ENCODE assay signal across 27 mouse cellular contexts in the genomic region with DNA sequence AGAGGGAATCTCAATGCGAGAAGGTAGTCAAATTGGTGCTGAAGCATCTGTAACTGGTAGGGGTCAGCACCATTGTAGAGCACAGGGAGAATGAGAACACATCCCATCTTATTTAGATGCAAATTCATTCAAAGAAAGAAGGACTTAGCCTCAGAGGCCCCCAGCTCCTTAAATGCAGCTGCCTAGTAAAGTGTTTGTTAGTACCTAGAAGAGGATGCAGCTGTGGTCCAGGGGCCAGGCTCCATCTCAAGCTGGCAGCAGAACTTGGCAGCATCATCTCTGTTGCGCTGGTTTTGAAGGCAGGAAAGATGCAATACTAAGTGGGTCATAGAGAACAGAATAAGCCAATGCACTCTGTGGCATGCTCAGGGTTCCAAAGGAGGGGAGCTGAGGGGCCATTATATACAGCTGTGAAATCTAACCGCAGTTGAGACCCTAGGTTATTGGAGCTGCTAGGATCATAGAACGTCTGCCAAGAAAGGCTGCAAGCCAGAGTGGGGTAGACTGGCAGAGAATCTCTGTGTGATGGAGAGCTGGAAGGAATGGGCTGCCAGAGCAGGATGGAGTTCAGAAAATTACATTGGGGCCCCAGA.
A peak's percentile ranks its signal among the peaks of the same experiment; 100 is the strongest.
DNase-seq lines count a peak whose midpoint lies in the region; ATAC-seq lines count a peak whose summit lies in the region.
"Had no signal": no experiment of that assay in that cellular context is flagged by ENCODE, and none has a peak within 500 bp of the region (broad histone marks: within the 10 kb centered on the region; RNA-seq: fewer than 3 reads in every experiment).

No protein-coding gene starts in this region.

- H3K9me3 ChIP-seq in embryonic facial prominence, embryonic 14.5 days (ENCODE audit: control insufficient read depth, low read length), result no peaks in the 10 kb centered on the region
- no peaks in the 10 kb centered on the region for H3K9me3 ChIP-seq in embryonic facial prominence, embryonic 10.5 days
- H3K9me3 ChIP-seq in midbrain, embryonic 12.5 days, result no peaks in the 10 kb centered on the region
- H3K9me3 ChIP-seq in midbrain, embryonic 11.5 days (ENCODE audit: control insufficient read depth, low read length), result no peaks in the 10 kb centered on the region
- H3K9me3 ChIP-seq in forebrain, embryonic 16.5 days (ENCODE audit: control insufficient read depth, low read length), result no peaks in the 10 kb centered on the region
- H3K9me3 ChIP-seq in kidney, embryonic 14.5 days (ENCODE audit: control insufficient read depth, low read length), result no peaks in the 10 kb centered on the region
- H3K9me3 ChIP-seq: heart, embryonic 15.5 days; limb, embryonic 12.5 days; neural tube, embryonic 13.5 days had no signal

- no peaks in the 10 kb centered on the region for H3K36me3 ChIP-seq in embryonic facial prominence, embryonic 14.5 days (ENCODE audit: control insufficient read depth, insufficient read depth, low read length)
- no peaks in the 10 kb centered on the region for H3K36me3 ChIP-seq in embryonic facial prominence, embryonic 10.5 days (replicated peaks)
- no peaks in the 10 kb centered on the region for H3K36me3 ChIP-seq in midbrain, embryonic 12.5 days
- no peaks in the 10 kb centered on the region for H3K36me3 ChIP-seq in midbrain, embryonic 11.5 days (ENCODE audit: control insufficient read depth, insufficient read depth, low read length)
- no peaks in the 10 kb centered on the region for H3K36me3 ChIP-seq in forebrain, embryonic 16.5 days (ENCODE audit: control insufficient read depth, insufficient read depth)
- no peaks in the 10 kb centered on the region for H3K36me3 ChIP-seq in kidney, embryonic 14.5 days (ENCODE audit: control insufficient read depth, insufficient read depth, low read length)
- H3K36me3 ChIP-seq: G1E; heart, embryonic 15.5 days; limb, embryonic 12.5 days; neural tube, embryonic 13.5 days had no signal

- H3K27me3 ChIP-seq in embryonic facial prominence, embryonic 14.5 days (replicated peaks; ENCODE audit: control insufficient read depth, insufficient read depth, low read length), result no peaks in the 10 kb centered on the region
- H3K27me3 ChIP-seq in embryonic facial prominence, embryonic 10.5 days (replicated peaks; ENCODE audit: low read depth, poor library complexity, severe bottlenecking), result no peaks in the 10 kb centered on the region
- H3K27me3 ChIP-seq in midbrain, embryonic 12.5 days, result no peaks in the 10 kb centered on the region
- H3K27me3 ChIP-seq in midbrain, embryonic 11.5 days (ENCODE audit: control insufficient read depth, insufficient read depth, low read length), result no peaks in the 10 kb centered on the region
- H3K27me3 ChIP-seq in forebrain, embryonic 16.5 days (replicated peaks; ENCODE audit: control insufficient read depth, insufficient read depth, low read length), result no peaks in the 10 kb centered on the region
- H3K27me3 ChIP-seq in kidney, embryonic 14.5 days (ENCODE audit: control insufficient read depth, insufficient read depth, low read length), result no peaks in the 10 kb centered on the region
- H3K27me3 ChIP-seq: heart, embryonic 15.5 days; limb, embryonic 12.5 days; neural tube, embryonic 13.5 days; Patski had no signal

- H3K4me2 ChIP-seq in embryonic facial prominence, embryonic 14.5 days (ENCODE audit: low read depth, low read length), result no peak overlapping the region
- no peak overlapping the region for H3K4me2 ChIP-seq in midbrain, embryonic 12.5 days (replicated peaks)
- no peak overlapping the region for H3K4me2 ChIP-seq in midbrain, embryonic 11.5 days
- H3K4me2 ChIP-seq in forebrain, embryonic 16.5 days (ENCODE audit: low read length), result no peak overlapping the region
- H3K4me2 ChIP-seq in kidney, embryonic 14.5 days (replicated peaks; ENCODE audit: low read depth, low read length), result no peak overlapping the region
- H3K4me2 ChIP-seq: heart, embryonic 15.5 days; limb, embryonic 12.5 days; liver, embryonic 11.5 days; neural tube, embryonic 13.5 days had no signal

- H3K27ac ChIP-seq in embryonic facial prominence, embryonic 14.5 days (replicated peaks; ENCODE audit: low read depth, low read length), result no peak overlapping the region
- no peak overlapping the region for H3K27ac ChIP-seq in embryonic facial prominence, embryonic 10.5 days (replicated peaks)
- H3K27ac ChIP-seq in midbrain, embryonic 12.5 days (replicated peaks), result no peak overlapping the region
- no peak overlapping the region for H3K27ac ChIP-seq in midbrain, embryonic 11.5 days (ENCODE audit: low read depth, low read length)
- H3K27ac ChIP-seq in forebrain, embryonic 16.5 days (ENCODE audit: low read length), result no peak overlapping the region
- no peak overlapping the region for H3K27ac ChIP-seq in kidney, embryonic 14.5 days (ENCODE audit: low read depth, low read length)
- H3K27ac ChIP-seq: gastrocnemius, adult 2 months; heart, embryonic 15.5 days; limb, embryonic 12.5 days; macrophage; neural tube, embryonic 13.5 days had no signal

- 69% methylated on average over 4 of the region's 4 CpGs for WGBS in embryonic facial prominence, embryonic 14.5 days
- WGBS in embryonic facial prominence, embryonic 10.5 days, result 64% methylated on average over 4 of the region's 4 CpGs
- 55% methylated on average over 4 of the region's 4 CpGs for WGBS in midbrain, embryonic 12.5 days
- WGBS in midbrain, embryonic 11.5 days, result 61% methylated on average over 4 of the region's 4 CpGs
- WGBS in forebrain, embryonic 16.5 days, result 35% methylated on average over 4 of the region's 4 CpGs
- WGBS in kidney, embryonic 14.5 days, result 69% methylated on average over 4 of the region's 4 CpGs

- no peak overlapping the region for H3K9ac ChIP-seq in embryonic facial prominence, embryonic 14.5 days (ENCODE audit: low read depth, low read length)
- H3K9ac ChIP-seq in midbrain, embryonic 12.5 days (replicated peaks), result no peak overlapping the region
- H3K9ac ChIP-seq in midbrain, embryonic 11.5 days (ENCODE audit: low read length), result no peak overlapping the region
- no peak overlapping the region for H3K9ac ChIP-seq in forebrain, embryonic 16.5 days (replicated peaks; ENCODE audit: low read depth, low read length)
- no peak overlapping the region for H3K9ac ChIP-seq in kidney, embryonic 14.5 days (ENCODE audit: low read depth, low read length)
- H3K9ac ChIP-seq: heart, embryonic 15.5 days; limb, embryonic 12.5 days; liver, postnatal 0 days; neural tube, embryonic 13.5 days had no signal

- H3K4me1 ChIP-seq in embryonic facial prominence, embryonic 14.5 days (ENCODE audit: control insufficient read depth, insufficient read depth, low read length), result no peaks in the 10 kb centered on the region
- H3K4me1 ChIP-seq in embryonic facial prominence, embryonic 10.5 days, result 0 out of 2 replicates have a peak, but pooled peaks cover 3% of the 10 kb centered on the region
- peaks cover 9% of the 10 kb centered on the region for H3K4me1 ChIP-seq in midbrain, embryonic 12.5 days
- peaks cover 4% of the 10 kb centered on the region; the same call in 1 of the 2 replicates for H3K4me1 ChIP-seq in midbrain, embryonic 11.5 days (ENCODE audit: control insufficient read depth, insufficient read depth, low read length)
- H3K4me1 ChIP-seq in forebrain, embryonic 16.5 days (replicated peaks; ENCODE audit: control insufficient read depth, insufficient read depth, low read length), result no peaks in the 10 kb centered on the region
- no peaks in the 10 kb centered on the region for H3K4me1 ChIP-seq in kidney, embryonic 14.5 days (ENCODE audit: control insufficient read depth, insufficient read depth, low read length)
- H3K4me1 ChIP-seq: heart, embryonic 15.5 days; limb, embryonic 12.5 days had no signal

- H3K4me3 ChIP-seq in embryonic facial prominence, embryonic 14.5 days (ENCODE audit: low read depth, low read length), result no peak overlapping the region
- no peak overlapping the region for H3K4me3 ChIP-seq in embryonic facial prominence, embryonic 10.5 days
- no peak overlapping the region for H3K4me3 ChIP-seq in midbrain, embryonic 12.5 days
- no peak overlapping the region for H3K4me3 ChIP-seq in midbrain, embryonic 11.5 days (ENCODE audit: low read depth, low read length)
- H3K4me3 ChIP-seq in forebrain, embryonic 16.5 days (replicated peaks; ENCODE audit: low read length), result no peak overlapping the region
- H3K4me3 ChIP-seq in kidney, embryonic 14.5 days (ENCODE audit: low read length), result no peak overlapping the region
- H3K4me3 ChIP-seq: gastrocnemius, adult 2 months; heart, embryonic 15.5 days; limb, embryonic 12.5 days; neural tube, embryonic 13.5 days had no signal

- no peak for ATAC-seq in embryonic facial prominence, embryonic 14.5 days (ENCODE audit: low read depth)
- ATAC-seq in midbrain, embryonic 12.5 days (ENCODE audit: low FRiP score, low read depth), result peak; percentile 52; the same call in 1 of the 2 replicates
- no peak for ATAC-seq in midbrain, embryonic 11.5 days (ENCODE audit: low FRiP score)
- peak; percentile 65 for ATAC-seq in forebrain, embryonic 16.5 days
- no peak for ATAC-seq in kidney, embryonic 14.5 days (ENCODE audit: low FRiP score, low TSS enrichment)
- ATAC-seq: activated CD4-positive, CD25-positive, alpha-beta regulatory T cell, adult 4 months; liver, postnatal 0 days; lung, postnatal 0 days; Patski had no signal

- DNase-seq in embryonic facial prominence, embryonic 14.5 days (ENCODE audit: low spot score), result peak; percentile 42
- no peak for DNase-seq in embryonic facial prominence, embryonic 10.5 days (ENCODE audit: low spot score)
- DNase-seq in midbrain, embryonic 11.5 days (ENCODE audit: low spot score, missing footprints), result no peak
- DNase-seq in adipocyte (ENCODE audit: low spot score), result peak; percentile 13
- no peak for DNase-seq in spleen, adult 12 weeks (ENCODE audit: low spot score)
- DNase-seq: adrenal gland, postnatal 25 days; cerebellum, adult 11 months; gastrocnemius, adult 2 months; heart, postnatal 36 days; kidney, adult 9 months; kidney, postnatal 25 days; layer of hippocampus, postnatal 36 days; liver, postnatal 0 days; thymus, adult 18-20 months; thymus, postnatal 36 days had no signal

Comparison
In these comparisons a context has a peak if more than half of its experiments do, and no peak if none do; other contexts are left out.
1. ATAC-seq: peak in midbrain, embryonic 12.5 days (single experiment) and forebrain, embryonic 16.5 days (single experiment); none in embryonic facial prominence, embryonic 14.5 days (single experiment), midbrain, embryonic 11.5 days (single experiment) and kidney, embryonic 14.5 days (single experiment).
2. DNase-seq: peak in embryonic facial prominence, embryonic 14.5 days (single experiment) and adipocyte (single experiment); none in embryonic facial prominence, embryonic 10.5 days (single experiment), midbrain, embryonic 11.5 days (single experiment) and spleen, adult 12 weeks (single experiment).